13 mouse cellular contexts compared by ENCODE assay signal in genomic region chr9:49827671-49828070, GRCm38 (mm10).
"Had no signal": no experiment of that assay in that cellular context is flagged by ENCODE, and none has a peak within 500 bp of the region (broad histone marks: within the 10 kb centered on the region; RNA-seq: fewer than 3 reads in every experiment).

No protein-coding gene starts in this region.

- H3K27me3 ChIP-seq: kidney, embryonic 15.5 days; limb, embryonic 15.5 days; liver, embryonic 13.5 days; lung, embryonic 15.5 days; midbrain, embryonic 12.5 days had no signal

- H3K4me1 ChIP-seq: kidney, embryonic 15.5 days; liver, embryonic 13.5 days; lung, embryonic 15.5 days had no signal

- ATAC-seq: liver, postnatal 0 days; midbrain, embryonic 16.5 days had no signal

- H3K9ac ChIP-seq: kidney, embryonic 15.5 days; limb, embryonic 15.5 days; liver, embryonic 13.5 days; liver, postnatal 0 days; lung, embryonic 15.5 days; midbrain, embryonic 12.5 days had no signal

- H3K9me3 ChIP-seq: kidney, embryonic 15.5 days; limb, embryonic 15.5 days; liver, embryonic 13.5 days; lung, embryonic 15.5 days; midbrain, embryonic 12.5 days had no signal

- H3K36me3 ChIP-seq: kidney, embryonic 15.5 days; limb, embryonic 15.5 days; liver, embryonic 13.5 days; lung, embryonic 15.5 days; midbrain, embryonic 12.5 days had no signal

- H3K27ac ChIP-seq: kidney, embryonic 15.5 days; left cerebral cortex, adult 2 months; limb, embryonic 15.5 days; liver, embryonic 13.5 days; lung, embryonic 15.5 days; midbrain, embryonic 12.5 days had no signal

- DNase-seq: kidney, postnatal 14 days; liver, embryonic 13.5 days; liver, postnatal 0 days; lung, postnatal 14 days; spleen, adult 18-20 months; thymus, adult 18-20 months; thymus, postnatal 25 days had no signal

- H3K4me2 ChIP-seq: kidney, embryonic 15.5 days; limb, embryonic 15.5 days; liver, embryonic 13.5 days; lung, embryonic 15.5 days; midbrain, embryonic 12.5 days had no signal

- H3K4me3 ChIP-seq: kidney, embryonic 15.5 days; left cerebral cortex, adult 2 months; limb, embryonic 15.5 days; liver, embryonic 13.5 days; lung, embryonic 15.5 days; midbrain, embryonic 12.5 days had no signal
